Mouse (Mus musculus) neural tube, embryonic 11.5 days (tissue): Measurements from ENCODE around the gene Ptpn1. TPM values are rescaled to one million over a fixed set of nuclear protein-coding genes. Genes with fewer than 3 reads are reported as not detected.

Source experiments
- ATAC-seq: fragments of 200-750 bp; cut with Nextera tagmentation; 2 replicates; pipeline ENCODE4 v1.8.0; 2017; ENCODE audit warnings: moderate number of reproducible peaks, mild to moderate bottlenecking, moderate TSS enrichment, moderate library complexity; ENCODE audit not compliant: insufficient read depth, low FRiP score, low TSS enrichment
- DNase-seq: peaks from one replicate; pipeline ENCODE4 v3.0.0-alpha.2; 2015; ENCODE audit warnings: low spot score
- H3K27ac ChIP-seq: fragments of 300-500 bp; sonication (generic); 2 replicates; pipeline ENCODE4 v1.5.1; 2014; ENCODE audit warnings: low read depth, mild to moderate bottlenecking, low read length
- H3K27me3 ChIP-seq: fragments of 300-500 bp; sonication (generic); 2 replicates; pipeline ENCODE4 v1.6.1; 2014; ENCODE audit warnings: mild to moderate bottlenecking, low read length, mixed read lengths; ENCODE audit not compliant: control insufficient read depth, insufficient read depth
- H3K36me3 ChIP-seq: fragments of 300-500 bp; sonication (generic); 2 replicates; pipeline ENCODE4 v1.6.1; 2014; ENCODE audit warnings: mild to moderate bottlenecking, low read length, moderate library complexity, mixed read lengths; ENCODE audit not compliant: control insufficient read depth, insufficient read depth
- H3K4me1 ChIP-seq: fragments of 300-500 bp; sonication (generic); 2 replicates; pipeline ENCODE4 v1.6.1; 2014; ENCODE audit warnings: low read length, mixed read lengths; ENCODE audit not compliant: control insufficient read depth, insufficient read depth
- H3K4me2 ChIP-seq: fragments of 300-500 bp; sonication (generic); 2 replicates; pipeline ENCODE4 v1.6.1; 2014; ENCODE audit warnings: low read depth, mild to moderate bottlenecking, moderate library complexity
- H3K4me3 ChIP-seq: fragments of 300-500 bp; sonication (generic); 2 replicates; pipeline ENCODE4 v1.5.1; 2014; ENCODE audit warnings: low read depth, low read length
- H3K9ac ChIP-seq: fragments of 300-500 bp; sonication (generic); 2 replicates; pipeline ENCODE4 v1.6.1; 2014; ENCODE audit warnings: mild to moderate bottlenecking, low read length
- H3K9me3 ChIP-seq: fragments of 300-500 bp; sonication (generic); 2 replicates; pipeline ENCODE4 v1.6.1; 2016; ENCODE audit warnings: low read length; ENCODE audit not compliant: control insufficient read depth
- WGBS: fragments of 180-500 bp; shearing (Covaris S2); extraction: QIAGEN DNeasy Blood & Tissue Kit; methylation state at CpG from one replicate; pipeline ENCODE4 v1.1.7; 2014; 5-methylcytosine and 5-hydroxymethylcytosine counted together
- polyA plus RNA-seq: library from polyadenylated mRNA; unstranded; fragments of >200 nt; fragmentation: Nextera tagmentation; extraction: Ambion mirVana; gene quantifications from 2 replicates; pipeline ENCODE4 v1.2.1, GENCODE M21; 2014

Gene Ptpn1
- 84.3 and 98.9 TPM in 2 replicates for polyA plus RNA-seq

DNA sequence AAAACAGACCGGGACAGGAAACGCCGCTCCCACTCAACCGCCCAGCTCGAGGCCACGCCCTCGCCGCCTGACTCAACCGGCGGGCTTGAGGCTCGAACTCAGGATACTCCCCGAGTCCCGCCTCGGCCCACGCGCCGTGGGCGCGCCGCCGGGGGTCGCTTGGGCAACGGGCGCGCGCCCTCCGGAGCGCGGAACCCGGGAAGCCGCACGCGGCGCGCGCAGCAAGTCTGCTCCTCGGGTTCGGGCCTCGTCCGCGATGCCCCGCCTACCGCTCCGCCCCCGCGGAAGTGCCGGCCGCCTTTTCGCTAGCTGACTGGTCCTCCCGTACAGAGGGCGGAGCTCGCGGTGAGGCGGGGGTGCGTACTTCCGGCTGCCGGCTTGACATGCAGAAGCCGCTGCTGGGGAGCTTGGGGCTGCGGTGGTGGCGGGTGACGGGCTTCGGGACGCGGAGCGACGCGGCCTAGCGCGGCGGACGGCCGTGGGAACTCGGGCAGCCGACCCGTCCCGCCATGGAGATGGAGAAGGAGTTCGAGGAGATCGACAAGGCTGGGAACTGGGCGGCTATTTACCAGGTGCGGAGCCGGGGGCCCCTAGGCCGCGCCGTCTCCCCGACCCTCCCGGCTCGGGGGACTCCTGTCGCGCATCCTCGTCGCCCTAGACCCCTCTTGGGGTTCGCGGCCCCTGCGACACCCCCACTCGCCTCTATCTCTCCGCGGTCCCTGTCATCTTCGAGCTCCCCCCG lies at the start of gene Ptpn1:
Gene Ptpn1, plus strand, starts transcription at position 73 of the 742 bp plus-strand sequence.
- peak within 1 kb of the TSS; percentile 49 for H3K4me2 ChIP-seq
- peak within 1 kb of the TSS; percentile 62; the same call in 1 of the 2 replicates for H3K27ac ChIP-seq
- peak within 1 kb of the TSS; percentile 90 for H3K9ac ChIP-seq
- ATAC-seq (peak; percentile 97), DNase-seq (peak; percentile 96)
- H3K36me3 ChIP-seq = no peaks in the 10 kb centered on the region
- H3K27me3 ChIP-seq = no peaks in the 10 kb centered on the region
- no peaks in the 10 kb centered on the region for H3K9me3 ChIP-seq
- H3K4me3 ChIP-seq = peak within 1 kb of the TSS; percentile 96
- H3K4me1 ChIP-seq = peaks cover 9% of the 10 kb centered on the region
- WGBS = 0% methylated on average over 87 of the region's 99 CpGs

DNA sequence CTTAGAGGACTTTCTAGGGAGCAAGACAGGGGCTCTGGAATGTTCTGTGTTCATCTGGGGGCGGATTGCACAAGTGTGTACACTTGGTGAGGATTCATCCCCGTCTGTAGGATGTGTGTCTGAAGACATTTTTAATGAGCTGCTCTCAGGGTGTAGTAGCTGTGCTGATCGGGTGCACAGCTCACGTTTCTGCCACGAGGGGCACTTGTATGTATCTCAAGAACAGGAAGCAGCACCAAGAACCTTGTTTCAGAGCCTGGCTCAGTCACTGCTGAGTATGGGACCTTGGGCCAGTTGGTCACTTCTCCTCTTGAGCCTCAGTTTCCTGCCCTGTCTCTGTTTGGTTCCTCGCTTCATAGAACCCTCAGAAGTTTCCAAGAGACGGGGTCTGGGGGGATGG lies 45.4 kb upstream of the Ptpn1 start:
- Histone ChIP-seq H3K4me2 (no peak overlapping the region), H3K4me3 (no peak overlapping the region), H3K27ac (no peak overlapping the region), H3K4me1 (no peaks in the 10 kb centered on the region), H3K36me3 (no peaks in the 10 kb centered on the region), H3K27me3 (no peaks in the 10 kb centered on the region), H3K9me3 (no peaks in the 10 kb centered on the region), H3K9ac (no peak overlapping the region)
- 76% methylated on average over 7 of the region's 7 CpGs for WGBS
- ATAC-seq (no peak), DNase-seq (no peak)

DNA sequence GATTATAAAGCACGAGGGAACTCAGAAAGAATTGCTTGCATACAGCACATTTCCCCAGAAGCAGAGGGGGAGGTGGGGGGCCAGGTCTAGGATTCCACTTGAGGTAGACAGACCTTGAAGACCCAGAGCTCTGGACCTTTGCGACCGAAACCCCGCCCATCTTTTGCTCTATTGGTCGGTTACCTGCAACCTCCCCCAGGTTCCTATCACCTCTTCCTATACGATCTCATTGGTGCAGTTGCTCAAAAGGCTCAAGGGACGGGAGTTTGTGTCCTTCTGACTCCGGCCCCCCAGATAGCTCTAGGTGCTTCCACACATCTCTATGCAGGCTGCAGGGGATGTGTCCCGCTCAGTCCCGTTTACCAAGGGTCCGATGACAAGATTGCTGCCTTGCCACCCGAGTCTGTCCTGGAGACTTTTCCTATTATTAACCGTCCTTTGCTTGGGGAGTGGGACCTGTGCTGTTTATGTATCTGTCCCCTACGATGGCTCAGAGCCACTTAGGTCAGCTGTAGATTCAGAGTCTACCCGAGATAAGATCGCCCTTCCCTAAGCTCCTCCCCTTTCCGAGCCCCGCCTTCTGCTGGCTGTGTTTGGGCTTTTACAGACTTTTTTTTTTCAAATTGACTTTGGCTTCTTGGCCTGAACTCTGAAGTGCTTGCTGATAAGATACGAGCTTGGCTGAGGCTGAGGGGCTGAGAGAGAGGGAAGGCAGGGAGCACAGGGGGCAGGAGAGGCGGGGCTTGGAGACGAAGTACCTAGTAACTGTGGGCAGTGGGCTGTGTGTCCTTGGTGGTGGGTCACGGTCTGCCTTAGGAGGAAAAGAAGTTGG lies 44.1 kb upstream of the Ptpn1 start:
- no peak overlapping the region; the same call in 1 of the 2 replicates for H3K9ac ChIP-seq
- peak overlapping the region; percentile 52 for H3K4me2 ChIP-seq
- no peak for ATAC-seq
- DNase-seq = no peak
- 9% methylated on average over 22 of the region's 22 CpGs for WGBS
- H3K27me3 ChIP-seq = no peaks in the 10 kb centered on the region
- no peaks in the 10 kb centered on the region for H3K9me3 ChIP-seq
- peak overlapping the region; percentile 16; the same call in 1 of the 2 replicates for H3K4me3 ChIP-seq
- 0 out of 2 replicates have a peak, but pooled peaks cover 2% of the 10 kb centered on the region for H3K4me1 ChIP-seq
- no peaks in the 10 kb centered on the region for H3K36me3 ChIP-seq
- no peak overlapping the region for H3K27ac ChIP-seq

- H3K4me3 ChIP-seq = no peak overlapping the region
- WGBS = 68% methylated on average over 6 of the region's 6 CpGs
- H3K9ac ChIP-seq = no peak overlapping the region
- H3K36me3 ChIP-seq = no peaks in the 10 kb centered on the region
- no peak overlapping the region for H3K27ac ChIP-seq
- DNase-seq = no peak
- H3K4me1 ChIP-seq = 0 out of 2 replicates have a peak, but pooled peaks cover 2% of the 10 kb centered on the region
- ATAC-seq = no peak
- no peaks in the 10 kb centered on the region for H3K9me3 ChIP-seq
- no peak overlapping the region for H3K4me2 ChIP-seq
- no peaks in the 10 kb centered on the region for H3K27me3 ChIP-seq
Measured at GRCm38 (mm10) chr2:167888834-167889233, 43.0 kb upstream of the Ptpn1 start.

DNA sequence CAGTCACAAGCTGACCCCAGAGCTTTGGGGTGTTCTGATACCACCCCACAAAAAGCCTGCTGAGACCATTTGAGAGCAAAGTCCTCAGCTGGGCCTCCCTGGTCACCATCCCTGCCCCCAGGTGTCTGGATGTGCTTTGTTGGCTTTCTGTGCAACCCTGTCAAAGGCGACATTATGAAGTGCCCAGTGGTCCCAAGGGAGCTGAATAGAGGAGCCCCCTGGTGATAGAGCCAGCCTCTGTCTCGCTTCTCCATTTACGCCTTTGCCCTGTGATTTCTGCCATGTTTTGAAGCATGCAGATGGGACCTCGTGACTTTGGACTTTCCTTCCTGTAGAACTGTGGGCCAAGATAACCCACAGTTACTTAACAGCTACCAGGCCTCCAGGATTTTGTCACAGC lies 42.0 kb upstream of the Ptpn1 start:
- Histone ChIP-seq H3K4me2 (no peak overlapping the region), H3K27me3 (no peaks in the 10 kb centered on the region), H3K27ac (no peak overlapping the region), H3K9me3 (no peaks in the 10 kb centered on the region), H3K4me3 (no peak overlapping the region), H3K36me3 (no peaks in the 10 kb centered on the region), H3K4me1 (0 out of 2 replicates have a peak, but pooled peaks cover 2% of the 10 kb centered on the region), H3K9ac (no peak overlapping the region)
- WGBS = 55% methylated on average over 4 of the region's 4 CpGs
- ATAC-seq (no peak), DNase-seq (no peak)

DNA sequence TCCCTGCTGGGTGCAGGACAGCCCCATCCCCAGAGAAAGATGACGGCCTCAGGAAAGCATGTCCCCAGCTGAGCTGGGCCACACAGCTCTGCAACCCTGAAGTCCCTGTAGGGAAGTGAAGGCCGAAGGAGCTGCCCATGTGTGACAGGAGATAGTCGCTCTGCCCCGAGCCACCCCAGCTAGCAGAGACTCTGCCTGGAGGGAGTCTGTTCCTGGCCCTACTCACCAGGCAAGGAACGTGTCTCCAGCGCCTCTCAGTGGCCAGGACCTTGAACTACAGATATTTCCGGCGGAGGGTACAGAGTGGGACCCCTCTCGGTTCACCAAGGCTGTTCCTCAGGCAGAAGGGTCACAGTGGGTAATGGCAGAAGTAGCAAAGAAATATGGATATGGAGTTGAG lies 39.9 kb upstream of the Ptpn1 start:
- Histone ChIP-seq H3K27me3 (peaks cover 5% of the 10 kb centered on the region; the same call in 1 of the 2 replicates), H3K4me2 (no peak overlapping the region), H3K9me3 (no peaks in the 10 kb centered on the region), H3K4me1 (0 out of 2 replicates have a peak, but pooled peaks cover 2% of the 10 kb centered on the region), H3K4me3 (no peak overlapping the region), H3K9ac (no peak overlapping the region), H3K27ac (no peak overlapping the region), H3K36me3 (no peaks in the 10 kb centered on the region)
- peak; percentile 45; the same call in 1 of the 2 replicates for ATAC-seq
- 10% methylated on average over 9 of the region's 9 CpGs for WGBS
- peak; percentile 72 for DNase-seq

GRCm38 (mm10) chr2:167893680-167894079 lies 38.2 kb upstream of the Ptpn1 start:
- DNase-seq (no peak), ATAC-seq (no peak)
- no peaks in the 10 kb centered on the region for H3K36me3 ChIP-seq
- no peaks in the 10 kb centered on the region for H3K9me3 ChIP-seq
- H3K4me2 ChIP-seq = no peak overlapping the region
- 0 out of 2 replicates have a peak, but pooled peaks cover 2% of the 10 kb centered on the region for H3K4me1 ChIP-seq
- H3K4me3 ChIP-seq = no peak overlapping the region
- no peak overlapping the region for H3K9ac ChIP-seq
- H3K27ac ChIP-seq = no peak overlapping the region
- 71% methylated on average over 10 of the region's 10 CpGs for WGBS
- H3K27me3 ChIP-seq = peaks cover 5% of the 10 kb centered on the region; the same call in 1 of the 2 replicates

- Histone ChIP-seq H3K9me3 (no peaks in the 10 kb centered on the region), H3K9ac (no peak overlapping the region), H3K4me2 (peak overlapping the region; percentile 28; the same call in 1 of the 2 replicates), H3K36me3 (no peaks in the 10 kb centered on the region), H3K27ac (no peak overlapping the region), H3K4me3 (0 out of 2 replicates have a peak overlapping the region, but pooled peaks have one; percentile 8), H3K27me3 (peaks cover 5% of the 10 kb centered on the region; the same call in 1 of the 2 replicates), H3K4me1 (0 out of 2 replicates have a peak, but pooled peaks cover 2% of the 10 kb centered on the region)
- peak; percentile 88 for DNase-seq
- ATAC-seq = peak; percentile 27; the same call in 1 of the 2 replicates
- whole genome bisulfite sequencing = under 1% methylated on average over 30 of the region's 30 CpGs
Measured at GRCm38 (mm10) chr2:167894948-167895372, 36.9 kb upstream of the Ptpn1 start.
